Mouse (Mus musculus) frontal cortex, postnatal 10 days (tissue): ENCODE results near the gene Hydin.

ENCODE experiments used
- DNase-seq, 2 experiments: peaks; one replicate each; pipeline ENCODE4 v3.0.0; 2022; ENCODE audit warnings: low spot score in 2 of 2, mixed read lengths in 1 of 2

Hydin gene

GRCm38 (mm10) chr8:110444276-110444675 is 177.5 kb downstream of the Hydin start:
- DNase-seq, result no peak

- DNase-seq, result no peak
Measured at GRCm38 (mm10) chr8:110450463-110450862, 183.7 kb downstream of the Hydin start.

GRCm38 (mm10) chr8:110454466-110454865 is 187.7 kb downstream of the Hydin start:
- no peak for DNase-seq

GRCm38 (mm10) chr8:110457424-110457823 is 190.6 kb downstream of the Hydin start:
- no peak for DNase-seq

GRCm38 (mm10) chr8:110462627-110463208 is 195.9 kb downstream of the Hydin start:
- no peak for DNase-seq

- DNase-seq, result no peak
Measured at GRCm38 (mm10) chr8:110463773-110464460, 197.1 kb downstream of the Hydin start.

GRCm38 (mm10) chr8:110465606-110466005 is 198.8 kb downstream of the Hydin start:
- no peak for DNase-seq

- no peak for DNase-seq
Measured at GRCm38 (mm10) chr8:110477256-110477655, 210.5 kb downstream of the Hydin start.

- DNase-seq, result peak in 1 of 2 experiments; percentile 48
Measured at GRCm38 (mm10) chr8:110478576-110478975, 211.8 kb downstream of the Hydin start.

- no peak for DNase-seq
Measured at GRCm38 (mm10) chr8:110479401-110479800, 212.6 kb downstream of the Hydin start.

GRCm38 (mm10) chr8:110482275-110482674 is 215.5 kb downstream of the Hydin start:
- DNase-seq, result no peak

GRCm38 (mm10) chr8:110485234-110485633 is 218.5 kb downstream of the Hydin start:
- no peak for DNase-seq

- DNase-seq, result no peak
Measured at GRCm38 (mm10) chr8:110486020-110486419, 219.2 kb downstream of the Hydin start.

- DNase-seq, result no peak
Measured at GRCm38 (mm10) chr8:110487644-110488043, 220.9 kb downstream of the Hydin start.

GRCm38 (mm10) chr8:110489344-110489743 is 222.6 kb downstream of the Hydin start:
- no peak for DNase-seq

GRCm38 (mm10) chr8:110491118-110491517 is 224.3 kb downstream of the Hydin start:
- no peak for DNase-seq

GRCm38 (mm10) chr8:110496286-110496685 is 229.5 kb downstream of the Hydin start:
- DNase-seq, result no peak

GRCm38 (mm10) chr8:110500253-110500652 is 233.5 kb downstream of the Hydin start:
- DNase-seq, result no peak

GRCm38 (mm10) chr8:110500661-110501060 is 233.9 kb downstream of the Hydin start:
- no peak for DNase-seq

GRCm38 (mm10) chr8:110501330-110501729 is 234.6 kb downstream of the Hydin start:
- DNase-seq, result no peak

GRCm38 (mm10) chr8:110502880-110503279 is 236.1 kb downstream of the Hydin start:
- no peak for DNase-seq

- DNase-seq, result no peak
Measured at GRCm38 (mm10) chr8:110508766-110509165, 242.0 kb downstream of the Hydin start.

GRCm38 (mm10) chr8:110519790-110520189 is 253.0 kb downstream of the Hydin start:
- DNase-seq, result no peak

- no peak for DNase-seq
Measured at GRCm38 (mm10) chr8:110521851-110522250, 255.1 kb downstream of the Hydin start.
